Mouse (Mus musculus): ENCODE measurements around the gene Anapc11.

DNA sequence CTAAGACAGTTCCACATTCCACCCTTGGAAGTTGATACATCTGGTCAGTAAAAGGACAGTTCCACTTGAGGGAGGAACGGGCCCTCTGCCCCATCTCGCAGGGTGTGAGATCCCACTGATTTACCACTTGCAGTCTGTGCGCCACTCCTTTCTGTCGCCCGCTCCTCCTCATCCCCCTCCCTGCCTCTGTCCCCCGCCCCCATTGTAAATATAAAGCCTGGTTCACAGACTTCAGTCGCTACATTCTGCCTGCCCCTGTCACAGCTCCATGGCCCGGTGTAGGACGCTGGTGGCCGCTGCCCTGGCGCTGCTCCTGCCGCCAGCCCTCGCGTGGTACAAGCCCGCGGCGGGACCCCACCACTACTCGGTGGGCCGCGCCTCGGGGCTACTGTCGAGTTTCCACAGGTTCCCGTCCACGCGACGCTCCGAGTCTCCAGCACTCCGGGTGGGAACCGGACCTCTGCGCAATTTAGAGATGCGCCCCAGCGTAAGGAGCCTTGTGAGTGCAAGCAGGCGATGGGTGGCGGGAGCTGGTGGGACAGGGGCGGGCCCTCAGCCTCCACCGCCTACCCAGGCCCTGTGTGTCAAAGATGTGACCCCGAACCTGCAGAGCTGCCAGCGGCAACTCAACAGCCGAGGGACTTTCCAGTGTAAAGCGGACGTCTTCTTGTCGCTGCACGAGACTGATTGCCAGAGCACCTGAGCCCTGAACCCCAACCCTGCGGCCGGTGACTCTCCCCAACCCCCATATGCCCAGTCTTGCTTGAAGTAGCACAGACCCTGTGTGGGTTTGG is 10.2 kb downstream of the Anapc11 start, which contains the start of gene Npb:
- TF ChIP-seq CTCF (IDR thresholded peaks at IDR 0.05; ENCODE audit: low read depth, low read length) (no peak), TAL1 (conservative IDR thresholded peaks at IDR 0.05; ENCODE audit: low read depth, low read length) (no peak), GATA1 (IDR thresholded peaks at IDR 0.05; ENCODE audit: borderline replicate concordance, low read length) (no peak), GATA2 (IDR thresholded peaks at IDR 0.05; ENCODE audit: borderline replicate concordance, low read depth, low read length) (no peak), POLR2AphosphoS5 (IDR thresholded peaks at IDR 0.05; ENCODE audit: insufficient replicate concordance, low read depth, low read length) (no peak)
